Mouse (Mus musculus): ENCODE results near the gene Cds2.

DNA sequence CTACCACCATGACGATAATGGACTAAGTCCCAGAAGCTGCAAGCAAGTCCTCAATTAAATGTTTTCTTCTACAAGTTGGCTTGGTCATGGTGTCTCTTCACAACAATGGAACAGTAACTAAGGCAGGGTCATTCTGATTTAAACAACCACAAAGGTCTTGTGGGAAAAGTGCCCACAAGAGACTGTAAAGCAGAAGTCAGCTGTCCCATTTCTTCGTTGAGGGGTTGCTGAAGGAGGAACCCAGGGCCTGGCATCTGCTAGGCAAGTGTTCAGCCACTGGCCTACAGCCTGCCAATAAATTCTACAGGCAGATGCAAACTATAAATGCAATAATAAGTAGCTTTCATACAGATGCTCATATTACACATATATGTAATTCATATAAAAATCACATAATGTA is 74.3 kb downstream of the Cds2 start:
- no peak for TF ChIP-seq POLR2A (IDR thresholded peaks at IDR 0.05; ENCODE audit: insufficient read depth, low read depth, low read length)
- no peak for TF ChIP-seq CTCF (IDR thresholded peaks at IDR 0.05)
- TF ChIP-seq EP300 (IDR thresholded peaks at IDR 0.05; ENCODE audit: insufficient read depth, low read depth, low read length) = no peak
